Mouse (Mus musculus) kidney, postnatal 14 days (tissue): ENCODE measurements around the gene Gsdme.

Source experiments
- DNase-seq: peaks from one replicate; pipeline ENCODE4 v3.0.0; 2022; ENCODE audit warnings: mixed read lengths

The Gsdme gene

GRCm38 (mm10) chr6:50175736-50176135 lies 87.9 kb downstream of the Gsdme start:
- no peak for DNase-seq

GRCm38 (mm10) chr6:50169771-50170170 lies 93.9 kb downstream of the Gsdme start:
- no peak for DNase-seq

DNA sequence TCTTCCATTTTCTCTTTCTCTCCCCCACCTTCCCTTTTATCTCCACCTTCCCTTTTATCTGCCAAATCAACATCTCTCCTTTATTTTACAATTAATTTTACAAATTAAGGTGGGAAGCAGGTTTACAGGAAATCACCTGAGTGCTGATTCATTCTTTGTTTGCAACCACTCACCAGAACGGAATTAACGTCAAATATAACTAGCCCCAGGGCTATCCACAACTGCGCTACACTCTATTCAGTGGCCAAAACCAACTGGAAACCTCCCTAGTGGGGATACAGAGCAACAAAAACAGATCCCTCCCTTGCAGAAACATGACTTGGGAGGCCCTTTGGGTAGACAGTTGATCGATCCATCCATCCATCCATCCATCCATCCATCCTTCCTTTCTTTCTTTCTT lies 94.8 kb downstream of the Gsdme start:
- DNase-seq: no peak

DNA sequence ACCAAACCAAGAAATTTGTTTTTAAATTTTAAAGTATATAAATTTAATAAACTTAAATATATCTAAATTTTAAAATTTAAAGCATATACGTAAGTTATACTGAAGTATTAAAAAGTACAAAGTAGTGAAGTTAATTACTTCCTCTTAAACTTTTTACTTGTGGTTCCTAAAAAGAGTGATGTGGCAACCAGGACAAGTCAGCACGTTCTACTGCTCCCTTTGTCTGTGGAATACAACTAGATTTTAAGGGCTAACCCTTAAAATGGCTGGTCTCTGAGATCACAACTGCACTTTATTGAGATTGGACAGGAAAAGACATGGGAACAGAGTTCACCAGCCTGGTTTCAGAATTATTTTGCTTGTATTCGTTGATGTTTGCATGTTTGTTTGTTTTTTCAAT lies 100.6 kb downstream of the Gsdme start:
- DNase-seq: no peak

DNA sequence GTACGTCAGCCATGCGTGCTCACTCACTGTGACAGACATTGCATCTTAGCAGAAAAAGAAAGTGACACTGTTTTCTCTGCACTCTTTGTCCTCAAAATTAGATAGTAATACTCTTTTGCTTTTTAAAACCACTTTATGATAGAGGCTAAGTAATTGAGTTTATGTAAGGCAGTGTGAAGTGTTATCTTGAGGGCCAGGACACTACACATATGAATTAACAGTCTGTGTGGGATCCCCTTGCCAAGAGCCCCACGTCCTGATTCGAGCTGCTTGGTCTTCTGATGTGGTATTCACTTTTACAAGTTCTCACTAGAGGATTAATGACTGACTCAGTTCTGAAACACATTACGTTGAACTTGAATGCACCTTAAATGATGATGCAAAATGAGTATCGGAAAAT lies 103.8 kb downstream of the Gsdme start:
- no peak for DNase-seq

DNA sequence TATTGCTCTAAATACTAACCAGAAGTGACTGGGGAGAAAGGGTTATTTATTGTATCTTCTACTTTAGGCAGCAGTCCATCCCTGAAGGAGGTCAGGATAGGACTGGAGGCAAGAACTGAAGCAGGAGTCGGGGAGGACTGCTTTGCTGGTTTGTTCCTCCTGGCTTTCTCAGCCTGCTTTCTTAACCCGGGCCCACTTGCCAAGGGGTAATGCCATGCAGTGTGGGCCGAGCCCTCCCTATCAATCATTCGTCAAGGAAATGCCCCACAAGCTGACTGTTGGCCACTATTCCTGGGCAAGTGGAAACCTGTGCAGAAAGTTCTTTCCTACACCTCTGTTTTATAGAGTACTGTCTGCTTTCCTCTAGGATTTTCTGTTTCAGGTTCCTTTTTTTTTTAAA lies 114.3 kb downstream of the Gsdme start:
- DNase-seq: no peak

- no peak for DNase-seq
Observed at GRCm38 (mm10) chr6:50146158-50146557, 117.5 kb downstream of the Gsdme start.

DNA sequence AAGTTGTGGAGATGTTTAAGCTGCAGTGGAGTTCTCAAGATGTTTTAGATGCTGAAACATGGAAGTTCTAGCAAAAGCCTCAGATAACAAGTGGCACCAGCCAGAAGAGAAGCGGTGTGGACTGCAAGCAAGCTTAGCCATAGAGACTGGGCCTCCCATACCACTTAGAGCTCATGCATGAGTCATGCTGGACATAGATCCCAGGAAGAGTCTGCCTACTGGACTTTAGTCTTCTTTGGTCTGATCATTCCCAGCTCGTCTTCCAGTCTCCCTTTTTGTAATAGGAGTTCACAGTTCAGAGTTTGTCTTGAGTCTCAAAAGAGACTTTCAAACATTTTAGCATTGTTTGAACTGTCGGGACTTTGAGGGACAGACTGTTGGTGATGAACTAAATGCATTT lies 124.1 kb downstream of the Gsdme start:
- DNase-seq: no peak
